Mouse (Mus musculus) WW6 (cell line): ENCODE measurements around the gene Fpr-rs3.

Experiments used
- DNase-seq: peaks from one replicate; pipeline ENCODE4 v3.0.0-alpha.2; 2013; ENCODE audit warnings: low read depth, low spot score

The Fpr-rs3 gene

DNA sequence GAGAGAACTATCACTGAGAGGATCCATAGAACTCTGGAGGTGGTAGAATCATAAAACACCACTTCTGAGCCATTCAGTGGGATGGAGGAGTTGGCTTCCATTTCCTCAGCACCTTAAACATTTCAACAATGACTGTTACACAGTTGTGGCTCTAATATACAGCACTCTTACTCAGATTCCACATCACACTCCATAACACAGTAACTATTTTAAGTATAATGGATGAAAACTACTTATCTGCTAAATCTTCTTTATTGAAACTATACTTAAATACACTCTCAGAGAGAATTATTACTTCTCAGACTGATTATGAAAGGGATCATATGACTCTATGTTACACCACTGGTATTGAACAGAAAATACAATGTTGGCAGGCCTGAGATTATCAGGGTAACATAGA, at the start of gene Fpr-rs3:
Fpr-rs3 (minus strand) TSS at position 101 of the 400 bp plus-strand sequence.
- DNase-seq: no peak

DNA sequence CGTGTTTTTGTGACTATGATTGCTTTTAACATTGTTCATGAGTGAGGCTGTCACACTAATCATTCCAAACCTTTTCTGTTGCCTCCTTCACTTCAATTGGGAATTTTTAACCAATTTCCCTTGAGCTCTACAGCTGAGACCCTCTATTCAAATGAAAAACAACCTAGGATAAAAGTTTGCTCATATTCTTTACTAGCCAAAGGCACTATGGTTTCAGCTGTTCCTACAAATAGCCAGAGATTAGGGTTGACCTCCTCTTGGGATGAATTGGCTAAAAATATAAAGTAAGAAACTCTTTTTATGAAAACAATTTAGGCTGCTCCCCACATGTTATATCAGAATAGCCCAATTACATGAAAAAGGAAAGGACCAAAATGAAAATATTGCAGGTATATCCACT, 28.4 kb downstream of the Fpr-rs3 start, which contains the start of gene Vmn2r110:
Vmn2r110 (minus strand) TSS at position 101 of the 400 bp plus-strand sequence.
- DNase-seq: no peak
